Mouse (Mus musculus) liver, adult 2 months (tissue): Measurements from ENCODE around the gene Cdh23.

Experiments used
- CTCF ChIP-seq: fragments of 200-500 bp; IDR thresholded peaks from 2 replicates; pipeline ENCODE4 v1.5.1; 2011; ENCODE audit warnings: low read depth, low read length, control low read depth
- POLR2A ChIP-seq: fragments of 200-500 bp; IDR thresholded peaks from 2 replicates; pipeline ENCODE4 v1.6.1; 2011; ENCODE audit warnings: low read length, control low read depth; ENCODE audit not compliant: insufficient read depth; ENCODE audit errors: extremely low read depth

- no peak for TF ChIP-seq CTCF
- no peak for TF ChIP-seq POLR2A
These were observed 380.1 kb downstream of the Cdh23 start for GRCm38 (mm10) chr10:60316166-60316565.
